Mouse (Mus musculus) left cerebral cortex, postnatal 36 days (tissue): Measurements from ENCODE around the gene Ptger4. TPM values are rescaled to one million over a fixed set of nuclear protein-coding genes. Genes with fewer than 3 reads are reported as not detected.
A peak's percentile ranks its signal among the peaks of the same experiment; 100 is the strongest.
"Not testable (repeated sequence)": the region's sequence is repeated elsewhere in the genome, so short reads cannot be mapped to it uniquely, and the experiment has no call there.

ENCODE experiments used
- DNase-seq, 2 experiments: peaks; one replicate each; pipeline ENCODE4 v3.0.0; 2021 to 2022; ENCODE audit warnings: low spot score in 2 of 2, mixed read lengths in 1 of 2
- intact Hi-C: fragments of 180-260 bp; cut with DNase I; formaldehyde crosslinking; loops from one replicate; pipeline ENCODE4 v1.15.1; 2025
- total RNA-seq, 2 experiments: library from RNA; stranded (reverse); gene quantifications; 2 replicates each; pipeline ENCODE4 v1.2.3; 2021

Ptger4 gene
- total RNA-seq, 2 experiments from 2014 or later = 0.82 to 1.1 TPM

DNA sequence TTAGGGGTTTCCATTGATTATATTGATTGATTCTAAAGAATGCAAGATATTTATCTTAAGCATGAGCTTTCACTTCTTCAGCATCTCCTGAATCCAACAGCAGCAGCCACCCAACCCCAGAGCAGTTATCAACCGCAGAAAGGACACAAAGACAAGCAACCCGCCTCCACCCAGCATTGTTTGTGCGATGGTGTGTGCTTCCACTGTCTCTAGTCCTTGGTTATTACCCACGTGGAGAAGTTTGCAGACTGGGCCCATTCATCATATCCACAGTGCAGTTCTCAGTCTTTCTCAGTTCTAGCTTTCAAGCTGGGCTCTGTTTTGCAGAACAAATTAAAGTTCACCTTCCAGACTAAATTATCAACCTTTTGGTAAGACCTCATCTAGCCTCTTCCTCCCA lies 4.6 kb downstream of the Ptger4 start:
- DNase-seq = no peak
- intact Hi-C loops = no loop called here

- intact Hi-C loops = no loop called here
- DNase-seq = no peak
Measured at GRCm38 (mm10) chr15:5238553-5238952, 5.4 kb downstream of the Ptger4 start.

DNA sequence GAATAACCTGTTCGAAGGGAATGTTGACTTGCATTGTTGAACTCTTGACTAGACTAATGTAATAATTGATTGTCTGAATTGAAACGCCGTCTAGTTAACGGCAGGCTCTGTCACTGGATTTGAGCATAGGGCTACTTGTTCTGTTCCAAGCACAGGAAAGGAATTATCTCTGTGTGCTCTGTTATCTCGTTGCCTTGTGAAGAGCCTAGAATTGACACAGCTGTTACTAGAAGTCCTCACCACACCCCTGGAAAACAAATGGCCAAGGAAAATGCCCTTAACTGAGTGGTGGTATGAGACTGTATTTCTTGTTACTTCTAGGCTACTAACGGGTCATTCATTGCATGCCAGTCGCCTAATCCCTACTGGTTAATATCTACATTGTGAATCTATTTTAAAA lies 5.9 kb downstream of the Ptger4 start:
- intact Hi-C loops = no loop called here
- DNase-seq = no peak

DNA sequence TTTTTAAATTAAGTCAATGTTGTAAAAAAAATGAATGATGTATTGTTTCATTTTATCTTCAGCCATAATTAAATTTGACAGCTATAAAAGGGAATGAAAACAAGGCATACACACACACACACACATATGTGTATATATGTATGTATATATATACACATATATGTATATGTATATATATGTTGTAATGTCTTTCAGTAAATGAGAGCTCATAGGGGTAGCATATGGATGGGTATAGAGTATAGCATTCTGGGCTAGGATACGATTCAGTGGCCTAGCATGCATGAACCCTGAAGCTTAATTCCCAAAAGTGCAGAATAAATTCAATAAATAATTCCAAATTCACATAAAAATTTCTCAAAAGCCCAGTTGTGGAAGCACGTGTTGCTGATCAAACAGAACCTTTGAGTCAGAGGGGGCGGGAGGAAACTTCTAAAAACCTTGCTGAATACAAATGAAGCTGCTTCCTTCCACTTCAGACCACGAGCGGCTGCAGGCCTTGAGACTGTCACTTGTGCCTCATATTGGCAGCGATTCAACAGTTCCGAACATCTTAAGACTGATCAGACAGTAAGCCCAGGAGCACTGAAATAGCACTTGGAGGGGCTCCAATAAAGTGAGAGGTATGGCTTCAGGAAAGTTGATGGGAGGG lies 6.9 kb downstream of the Ptger4 start:
- intact Hi-C loops = loop anchor here (2.0 kb wide), 2 partner anchors 678 to 844 kb away; no protein-coding TSS in a partner anchor
- no peak for DNase-seq

DNA sequence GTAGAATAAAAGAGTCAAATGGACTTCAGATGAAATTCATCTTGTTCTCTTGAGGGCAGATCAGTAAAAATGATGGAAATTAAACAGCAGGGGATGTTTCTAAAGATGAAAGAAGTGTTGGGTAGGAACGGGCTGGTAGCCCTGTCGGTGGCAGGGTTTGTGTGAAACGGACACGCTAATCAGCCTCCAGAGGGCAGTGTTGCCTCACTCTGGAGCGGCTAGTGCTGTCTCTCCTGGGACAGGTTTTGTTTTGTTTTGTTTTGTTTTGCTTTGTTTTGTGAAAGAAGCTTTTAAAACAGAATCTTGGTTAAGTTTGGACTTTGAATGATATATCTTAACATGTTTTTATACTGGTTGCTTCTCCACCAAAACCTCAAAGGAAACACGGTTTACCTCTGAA lies 7.4 kb downstream of the Ptger4 start:
- DNase-seq = peak; percentile 67 to 68
- intact Hi-C loops = loop anchor here (1.0 to 2.0 kb wide), 3 partner anchors 678 to 973 kb away; no protein-coding TSS in a partner anchor

DNA sequence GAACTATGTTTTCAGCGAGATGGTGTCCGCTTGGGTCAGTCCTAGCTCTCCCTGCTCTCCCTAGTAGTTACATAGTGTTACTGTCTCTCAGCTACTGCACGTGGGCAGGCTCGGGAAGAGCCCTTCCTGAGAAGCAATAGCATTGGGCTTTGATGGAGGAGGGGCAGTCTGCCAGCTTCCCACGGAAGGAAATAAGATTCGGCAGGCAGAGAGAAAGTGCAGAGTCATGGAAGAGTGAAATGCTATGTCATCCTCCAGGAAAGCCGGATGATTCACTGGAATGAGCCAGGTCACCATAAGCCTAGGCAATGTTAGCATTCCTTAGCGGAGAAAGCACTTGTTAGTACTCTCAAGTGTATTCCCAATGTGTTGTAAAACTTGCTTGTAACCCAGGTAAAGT lies 8.5 kb downstream of the Ptger4 start:
- intact Hi-C loops = no loop called here
- peak; percentile 46 to 62 for DNase-seq

- DNase-seq = peak in 1 of 2 experiments; percentile 23
- intact Hi-C loops = no loop called here
Measured at GRCm38 (mm10) chr15:5234659-5235058, 9.3 kb downstream of the Ptger4 start.

GRCm38 (mm10) chr15:5230746-5231145 lies 13.2 kb downstream of the Ptger4 start:
- intact Hi-C loops, DNase-seq: not testable (repeated sequence)

DNA sequence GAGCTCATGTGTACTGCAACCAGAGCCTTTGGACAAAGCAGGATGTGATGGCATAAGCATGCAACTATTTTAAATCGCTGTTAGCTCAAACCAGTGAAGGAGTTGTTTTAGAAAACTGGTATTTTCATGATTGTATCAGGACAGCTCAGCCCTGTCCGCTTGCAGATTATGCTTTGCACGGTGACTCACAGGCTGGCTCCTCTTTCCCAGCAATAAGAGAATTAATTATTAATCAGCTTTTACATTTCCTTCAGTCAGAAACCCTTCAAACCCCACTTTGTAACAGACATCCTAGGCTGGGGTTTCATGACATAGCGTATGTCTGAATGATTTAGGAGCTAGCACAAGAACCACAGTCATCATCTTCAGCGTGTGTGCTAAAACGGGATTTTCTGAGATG lies 23.5 kb downstream of the Ptger4 start:
- DNase-seq = no peak
- intact Hi-C loops = no loop called here

GRCm38 (mm10) chr15:5209116-5209515 lies 34.9 kb downstream of the Ptger4 start:
- intact Hi-C loops = no loop called here

DNA sequence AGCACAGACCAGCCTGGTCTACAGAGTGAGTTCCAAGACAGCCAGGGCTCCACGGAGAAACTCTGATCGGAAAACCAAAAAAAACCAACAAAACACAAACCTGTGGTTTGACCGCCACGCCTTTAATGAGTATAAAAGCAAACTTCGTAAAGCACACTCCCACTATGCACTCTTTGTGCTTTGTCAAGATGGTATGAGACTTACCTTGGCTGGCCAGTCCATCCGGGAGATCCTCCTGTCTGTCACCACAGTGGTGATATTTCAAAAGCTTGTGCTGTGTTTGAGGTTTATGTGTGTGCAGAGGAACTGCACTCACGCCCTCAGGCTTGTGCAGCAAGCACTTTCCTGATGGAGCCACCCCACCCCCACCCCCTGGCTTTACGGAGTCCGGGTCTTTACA lies 38.8 kb downstream of the Ptger4 start:
- intact Hi-C loops = no loop called here
- no peak for DNase-seq

More at GRCm38 (mm10) chr15:5209116-5209515, 34.9 kb downstream of the Ptger4 start:
- DNase-seq = no peak

DNA sequence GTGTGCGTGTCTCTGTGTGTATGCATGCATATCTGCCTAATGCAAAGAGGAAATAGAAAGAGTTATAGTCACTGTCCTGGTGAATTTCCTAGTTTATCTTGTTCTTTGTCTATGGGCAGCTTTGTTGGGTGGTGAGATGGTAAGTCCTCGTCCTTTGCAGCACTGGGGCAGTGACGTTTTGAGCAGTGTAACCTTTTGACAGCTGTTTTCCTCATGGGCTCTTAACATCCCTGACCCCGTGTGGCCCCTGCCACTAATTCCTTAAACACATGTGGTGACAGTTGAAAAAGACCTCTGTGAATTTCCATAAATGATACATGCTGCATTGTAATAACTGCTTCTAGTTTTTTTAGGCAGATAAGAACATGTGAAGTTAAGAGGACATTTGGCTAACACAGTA lies 47.3 kb downstream of the Ptger4 start:
- DNase-seq = no peak

GRCm38 (mm10) chr15:5195987-5196514 lies 47.9 kb downstream of the Ptger4 start:
- intact Hi-C loops = no loop called here
- no peak for DNase-seq

More for the DNA sequence above, 47.3 kb downstream of the Ptger4 start:
- intact Hi-C loops = no loop called here

DNA sequence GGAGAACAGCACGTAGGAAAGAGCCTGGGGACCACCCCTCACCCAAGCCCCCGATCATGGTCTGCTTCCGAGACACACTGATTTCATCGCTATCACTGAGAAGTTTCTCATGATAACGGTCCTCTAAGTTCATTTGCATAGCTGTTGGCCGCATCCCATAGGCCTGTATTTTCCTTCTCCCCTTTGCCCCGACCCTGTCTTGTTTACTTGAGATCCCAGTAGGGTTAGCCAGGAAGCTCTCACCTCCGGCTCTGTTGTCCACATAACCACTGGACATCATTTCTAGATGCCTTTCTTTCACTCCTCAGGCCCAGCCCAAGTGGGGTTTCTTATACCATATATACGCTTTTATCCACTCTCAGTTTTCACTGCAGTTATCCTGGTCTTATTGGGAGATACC lies 49.1 kb downstream of the Ptger4 start:
- DNase-seq = no peak
- intact Hi-C loops = no loop called here

GRCm38 (mm10) chr15:5194446-5194845 lies 49.5 kb downstream of the Ptger4 start:
- no peak for DNase-seq

GRCm38 (mm10) chr15:5193833-5194232 lies 50.2 kb downstream of the Ptger4 start:
- intact Hi-C loops = no loop called here
- DNase-seq = no peak

More at GRCm38 (mm10) chr15:5194446-5194845, 49.5 kb downstream of the Ptger4 start:
- intact Hi-C loops = no loop called here

DNA sequence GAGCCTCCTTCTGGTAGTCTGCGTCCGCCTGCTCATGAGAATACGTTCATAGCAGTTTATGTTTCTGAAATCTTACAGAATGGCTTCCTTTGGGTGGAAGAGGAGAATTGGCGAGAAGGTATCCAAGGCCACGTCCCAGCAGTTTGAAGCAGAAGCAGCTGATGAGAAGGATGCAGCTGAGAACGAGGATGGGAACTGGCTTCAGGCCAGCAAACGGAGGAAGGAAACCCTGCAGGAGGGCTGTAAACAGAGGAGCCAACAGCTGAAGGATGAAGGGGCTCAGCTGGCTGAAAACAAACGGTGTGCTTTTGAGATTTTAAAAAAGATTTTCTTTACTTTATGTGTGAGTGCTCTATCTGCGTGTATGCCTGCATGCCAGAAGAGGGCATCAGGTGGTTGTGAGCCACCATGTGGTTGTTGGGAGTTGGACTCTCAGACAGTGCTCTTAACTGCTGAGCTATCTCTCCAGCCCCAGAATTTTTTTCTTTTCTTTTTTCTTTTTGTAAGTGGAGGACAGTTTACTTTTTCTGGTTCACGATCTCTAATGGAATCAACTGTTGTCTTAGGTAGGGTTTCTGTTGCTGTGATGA lies 54.4 kb downstream of the Ptger4 start:
- intact Hi-C loops = loop anchor here (5.0 kb wide), 2 partner anchors 47 to 72 kb away; partner anchors contain the start of genes Prkaa1 and Rpl37
- no peak for DNase-seq

- no peak for DNase-seq
- intact Hi-C loops = loop anchor here (5.0 kb wide), 2 partner anchors 46 to 71 kb away; partner anchors contain the start of genes Prkaa1 and Rpl37
Measured at GRCm38 (mm10) chr15:5188029-5188428, 56.0 kb downstream of the Ptger4 start.

DNA sequence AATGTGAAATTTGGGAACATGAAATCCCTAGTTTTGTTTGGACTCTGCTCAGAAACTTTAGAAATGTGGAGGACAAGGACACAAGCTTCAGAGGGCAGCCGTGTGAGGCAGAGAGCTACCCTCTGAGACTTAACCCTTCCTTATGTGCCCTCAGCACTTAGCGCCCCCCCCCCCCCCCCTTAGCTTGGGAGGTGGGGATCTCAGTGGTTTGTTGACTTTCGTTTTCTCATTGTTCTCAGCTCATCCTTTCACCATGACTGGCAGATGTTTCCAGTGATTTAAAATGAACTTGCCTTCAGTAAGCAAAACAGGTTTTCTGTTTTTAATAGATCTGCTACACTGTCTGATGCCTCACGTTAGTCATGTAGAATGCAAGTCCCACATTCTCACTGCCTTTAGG lies 56.9 kb downstream of the Ptger4 start:
- no peak for DNase-seq
- intact Hi-C loops = loop anchor here (5.0 kb wide), 2 partner anchors 45 to 70 kb away; partner anchors contain the start of genes Prkaa1 and Rpl37

- intact Hi-C loops = loop anchor here (5.0 kb wide), 2 partner anchors 44 to 69 kb away; partner anchors contain the start of genes Prkaa1 and Rpl37
- DNase-seq = no peak
Measured at GRCm38 (mm10) chr15:5186293-5186675, 57.7 kb downstream of the Ptger4 start.
